Mouse (Mus musculus): ENCODE results near the gene Fam117a. TPM values are rescaled to one million over a fixed set of nuclear protein-coding genes. Genes with fewer than 3 reads are reported as not detected.

The Fam117a gene
- total and polyA plus RNA-seq, 3 experiments: 49.9 to 116 TPM; not detected in 1

DNA sequence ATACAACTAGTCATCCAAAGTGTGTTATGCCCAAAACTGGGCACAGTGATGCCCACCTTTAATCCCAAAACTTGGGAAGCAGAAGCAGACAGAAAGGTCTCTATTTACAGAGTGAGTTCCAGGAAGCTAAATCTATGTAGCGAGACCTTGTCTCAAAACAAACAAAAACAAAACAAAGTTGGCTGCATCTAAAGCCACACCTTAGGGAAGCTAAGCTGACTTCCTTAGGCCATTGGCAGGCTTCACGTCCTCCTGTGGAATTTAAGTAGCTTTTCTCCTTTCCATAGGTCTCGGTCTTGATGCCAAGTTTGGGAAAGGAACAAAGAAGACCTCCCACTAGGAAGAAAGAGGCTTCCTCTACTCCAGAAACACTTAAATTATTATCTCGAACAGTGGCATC, 54.4 kb downstream of the Fam117a start:
- Histone ChIP-seq H3K27ac (ENCODE audit: control insufficient read depth, low read depth, low read length) (no peak overlapping the region), H3K36me3 (ENCODE audit: control insufficient read depth in 1 of 2, insufficient read depth in 2 of 2, low read length in 2 of 2) (peaks cover 2% of the 10 kb centered on the region in 2 experiments), H3K9me3 (replicated peaks; ENCODE audit: insufficient read depth, low read length) (no peaks in the 10 kb centered on the region), H3K27me3 (ENCODE audit: control insufficient read depth in 1 of 2, insufficient read depth in 2 of 2, low read length in 2 of 2) (no peaks in the 10 kb centered on the region), H3K79me2 (ENCODE audit: control insufficient read depth, insufficient read depth, low read length, poor library complexity) (peaks cover 3% of the 10 kb centered on the region), H3K9ac (ENCODE audit: control insufficient read depth, low read depth, low read length, poor library complexity, severe bottlenecking) (no peak overlapping the region), H3K4me3 (ENCODE audit: control insufficient read depth in 1 of 2, insufficient read depth in 1 of 2, low read depth in 2 of 2, low read length in 2 of 2) (no peak overlapping the region), H3K4me1 (ENCODE audit: control insufficient read depth in 1 of 2, insufficient read depth in 2 of 2, low read length in 2 of 2) (peaks cover 0 to 2% of the 10 kb centered on the region in 2 experiments; a peak in 1 of 4 replicates)
- no peak for TF ChIP-seq USF1 (IDR thresholded peaks at IDR 0.05; ENCODE audit: low read depth, low read length)
- no peak for TF ChIP-seq HCFC1 (IDR thresholded peaks at IDR 0.05; ENCODE audit: low read depth, low read length)
- TF ChIP-seq TAL1 (IDR thresholded peaks at IDR 0.05; ENCODE audit: low read length): no peak
- no peak for TF ChIP-seq MEF2A (IDR thresholded peaks at IDR 0.05; ENCODE audit: extremely low read depth, insufficient replicate concordance, low read depth, low read length, poor library complexity, severe bottlenecking)
- no peak for TF ChIP-seq EP300 (IDR thresholded peaks at IDR 0.05; ENCODE audit: low read depth in 1 of 2, low read length in 2 of 2)
- no peak for TF ChIP-seq POLR2AphosphoS2 (IDR thresholded peaks at IDR 0.05; ENCODE audit: low read length)
- no peak for TF ChIP-seq ZMIZ1 (IDR thresholded peaks at IDR 0.05; ENCODE audit: low read depth, low read length)
- no peak for TF ChIP-seq NRF1 (IDR thresholded peaks at IDR 0.05; ENCODE audit: insufficient read depth, low read depth, low read length, poor library complexity, severe bottlenecking)
- TF ChIP-seq BHLHE40 (IDR thresholded peaks at IDR 0.05; ENCODE audit: borderline replicate concordance, low read depth, low read length): no peak
- no peak for TF ChIP-seq MAFK (IDR thresholded peaks at IDR 0.05; ENCODE audit: borderline replicate concordance, low read depth, low read length)
- DNase-seq (ENCODE audit: low read depth, low spot score): no peak

DNA sequence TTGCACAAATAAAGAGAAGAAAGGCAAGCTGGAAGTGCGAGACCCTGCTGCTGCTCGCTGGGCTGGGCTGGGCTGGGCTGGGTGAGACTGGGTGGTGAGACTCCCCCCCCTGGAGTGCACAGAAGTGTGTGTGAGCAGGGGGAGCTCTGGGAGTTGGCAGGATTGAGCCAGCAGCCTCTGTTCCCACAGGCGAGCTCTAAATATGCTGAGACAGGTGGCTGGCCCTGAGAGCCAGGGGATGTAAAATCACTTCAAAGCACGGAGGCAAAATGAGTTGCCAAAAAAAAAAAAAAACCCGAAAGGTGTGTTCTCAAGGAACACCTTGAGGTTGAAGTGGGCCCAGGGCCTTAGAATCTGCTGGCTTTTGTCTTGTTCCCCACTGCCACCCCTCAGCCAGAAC, 54.9 kb downstream of the Fam117a start:
- Histone ChIP-seq H3K27me3 (ENCODE audit: control insufficient read depth in 1 of 2, insufficient read depth in 2 of 2, low read length in 2 of 2) (no peaks in the 10 kb centered on the region), H3K27ac (ENCODE audit: control insufficient read depth, low read depth, low read length) (no peak overlapping the region), H3K4me3 (ENCODE audit: control insufficient read depth in 1 of 2, insufficient read depth in 1 of 2, low read depth in 2 of 2, low read length in 2 of 2) (no peak overlapping the region), H3K4me1 (ENCODE audit: control insufficient read depth in 1 of 2, insufficient read depth in 2 of 2, low read length in 2 of 2) (no peaks in the 10 kb centered on the region), H3K36me3 (ENCODE audit: control insufficient read depth in 1 of 2, insufficient read depth in 2 of 2, low read length in 2 of 2) (peaks cover 0 to 2% of the 10 kb centered on the region in 2 experiments; a peak in 2 of 4 replicates), H3K9ac (ENCODE audit: control insufficient read depth, low read depth, low read length, poor library complexity, severe bottlenecking) (no peak overlapping the region), H3K9me3 (replicated peaks; ENCODE audit: insufficient read depth, low read length) (no peaks in the 10 kb centered on the region), H3K79me2 (ENCODE audit: control insufficient read depth, insufficient read depth, low read length, poor library complexity) (no peaks in the 10 kb centered on the region)
- no peak for DNase-seq (ENCODE audit: low read depth, low spot score)
- TF ChIP-seq MAFK (IDR thresholded peaks at IDR 0.05; ENCODE audit: borderline replicate concordance, low read depth, low read length) (no peak), MYC (IDR thresholded peaks at IDR 0.05; ENCODE audit: low read depth, low read length) (no peak), CHD2 (IDR thresholded peaks at IDR 0.05; ENCODE audit: low read length) (no peak), USF2 (IDR thresholded peaks at IDR 0.05; ENCODE audit: borderline replicate concordance in 1 of 2, insufficient read depth in 1 of 2, low read depth in 1 of 2, low read length in 2 of 2) (no peak), JUND (IDR thresholded peaks at IDR 0.05; ENCODE audit: low read depth, low read length) (no peak), UBTF (IDR thresholded peaks at IDR 0.05; ENCODE audit: borderline replicate concordance, insufficient read depth, low read depth, low read length) (no peak), ZMIZ1 (IDR thresholded peaks at IDR 0.05; ENCODE audit: low read depth, low read length) (no peak), ZNF384 (IDR thresholded peaks at IDR 0.05; ENCODE audit: low read depth, low read length) (no peak), TCF12 (IDR thresholded peaks at IDR 0.05; ENCODE audit: low read depth, low read length) (no peak)
